Mouse (Mus musculus) kidney, adult 2 months (tissue): ENCODE data around the gene Hdac4.

ENCODE experiments used
- CTCF ChIP-seq: fragments of 200-500 bp; conservative IDR thresholded peaks from 2 replicates; pipeline ENCODE4 v1.5.1; 2011; ENCODE audit warnings: low read depth, mild to moderate bottlenecking, control low read depth, low read length, moderate library complexity, mixed read lengths; ENCODE audit not compliant: insufficient read depth, insufficient read length
- POLR2A ChIP-seq: fragments of 200-500 bp; IDR thresholded peaks from one replicate; pipeline ENCODE4 v1.6.1; 2011; ENCODE audit warnings: low read depth, low read length, control low read depth

- TF ChIP-seq CTCF (no peak), POLR2A (no peak)
Observed at GRCm38 (mm10) chr1:91920038-91920589, 275.4 kb downstream of the Hdac4 start.
